Mouse (Mus musculus): Measurements from ENCODE around the gene Prss46. TPM values are rescaled to one million over a fixed set of nuclear protein-coding genes. Genes with fewer than 3 reads are reported as not detected.
"Not testable (repeated sequence)": the region's sequence is repeated elsewhere in the genome, so short reads cannot be mapped to it uniquely, and the experiment has no call there.

Prss46 gene
- not detected in 2 replicates for total RNA-seq (2014; fragmentation: Nextera tagmentation)
- not detected in 2 replicates for total RNA-seq (2017)

- ATAC-seq (replicated peaks; ENCODE audit: poor library complexity, severe bottlenecking), result no peak
Measured at GRCm38 (mm10) chr9:110844206-110844605, at the start of gene Prss46. Gene Prss46, plus strand, starts transcription at chr9:110844506.

- peak; percentile 52; the same call in 1 of the 2 replicates for ATAC-seq (replicated peaks; ENCODE audit: poor library complexity, severe bottlenecking)
Measured at GRCm38 (mm10) chr9:110797013-110797412, 47.3 kb upstream of the Prss46 start.

GRCm38 (mm10) chr9:110797866-110798265 is 46.4 kb upstream of the Prss46 start, which contains the start of gene Prss42:
Gene Prss42, plus strand, starts transcription at chr9:110798166.
- ATAC-seq (replicated peaks; ENCODE audit: poor library complexity, severe bottlenecking), result no peak

GRCm38 (mm10) chr9:110800834-110801479 is 43.3 kb upstream of the Prss46 start:
- no peak for ATAC-seq (replicated peaks; ENCODE audit: poor library complexity, severe bottlenecking)

GRCm38 (mm10) chr9:110803294-110803693 is 41.0 kb upstream of the Prss46 start:
- ATAC-seq (replicated peaks; ENCODE audit: poor library complexity, severe bottlenecking), result peak; percentile 50

GRCm38 (mm10) chr9:110810051-110810450 is 34.3 kb upstream of the Prss46 start:
- no peak for ATAC-seq (replicated peaks; ENCODE audit: poor library complexity, severe bottlenecking)

- ATAC-seq (replicated peaks; ENCODE audit: poor library complexity, severe bottlenecking), result no peak
Measured at GRCm38 (mm10) chr9:110813789-110814188, 30.5 kb upstream of the Prss46 start, which contains the start of gene Prss44. Gene Prss44, plus strand, starts transcription at chr9:110813994.

GRCm38 (mm10) chr9:110820546-110820945 is 23.8 kb upstream of the Prss46 start:
- not testable (repeated sequence) for ATAC-seq (replicated peaks; ENCODE audit: poor library complexity, severe bottlenecking)

GRCm38 (mm10) chr9:110821436-110821835 is 22.9 kb upstream of the Prss46 start:
- ATAC-seq (replicated peaks; ENCODE audit: poor library complexity, severe bottlenecking), result no peak

GRCm38 (mm10) chr9:110825426-110825825 is 18.9 kb upstream of the Prss46 start:
- ATAC-seq (replicated peaks; ENCODE audit: poor library complexity, severe bottlenecking), result no peak

GRCm38 (mm10) chr9:110825832-110826231 is 18.5 kb upstream of the Prss46 start:
- ATAC-seq (replicated peaks; ENCODE audit: poor library complexity, severe bottlenecking), result peak; percentile 87

- ATAC-seq (replicated peaks; ENCODE audit: poor library complexity, severe bottlenecking), result no peak
Measured at GRCm38 (mm10) chr9:110826390-110826789, 17.9 kb upstream of the Prss46 start, which contains the start of gene Prss43. Gene Prss43, plus strand, starts transcription at chr9:110826690.

GRCm38 (mm10) chr9:110833021-110833420 is 11.3 kb upstream of the Prss46 start:
- no peak for ATAC-seq (replicated peaks; ENCODE audit: poor library complexity, severe bottlenecking)

- ATAC-seq (replicated peaks; ENCODE audit: poor library complexity, severe bottlenecking), result no peak
Measured at GRCm38 (mm10) chr9:110834411-110834810, 9.9 kb upstream of the Prss46 start, which contains the start of gene Prss45. Gene Prss45, plus strand, starts transcription at chr9:110834588.

- ATAC-seq (replicated peaks; ENCODE audit: poor library complexity, severe bottlenecking), result no peak
Measured at GRCm38 (mm10) chr9:110834961-110835360, 9.3 kb upstream of the Prss46 start.

- no peak for ATAC-seq (replicated peaks; ENCODE audit: poor library complexity, severe bottlenecking)
Measured at GRCm38 (mm10) chr9:110836112-110836511, 8.2 kb upstream of the Prss46 start.

GRCm38 (mm10) chr9:110840905-110841304 is 3.4 kb upstream of the Prss46 start:
- ATAC-seq (replicated peaks; ENCODE audit: poor library complexity, severe bottlenecking), result peak; percentile 52

- ATAC-seq (replicated peaks; ENCODE audit: poor library complexity, severe bottlenecking), result peak; percentile 87
Measured at GRCm38 (mm10) chr9:110841438-110841837, 2.9 kb upstream of the Prss46 start.

- ATAC-seq (replicated peaks; ENCODE audit: poor library complexity, severe bottlenecking), result no peak
Measured at GRCm38 (mm10) chr9:110849162-110849561, 4.9 kb downstream of the Prss46 start.

GRCm38 (mm10) chr9:110855903-110856302 is 11.6 kb downstream of the Prss46 start:
- ATAC-seq (replicated peaks; ENCODE audit: poor library complexity, severe bottlenecking), result no peak

- ATAC-seq (replicated peaks; ENCODE audit: poor library complexity, severe bottlenecking), result peak; percentile 67
Measured at GRCm38 (mm10) chr9:110856920-110857319, 12.6 kb downstream of the Prss46 start.

All from granulocyte monocyte progenitor cell, adult 5-6 weeks (primary cell).